Mouse (Mus musculus) bone marrow, adult 2 months (tissue): ENCODE results near the gene Olfr1025-ps1.

Experiments used
- CTCF ChIP-seq: fragments of 200-500 bp; IDR thresholded peaks from 2 replicates; pipeline ENCODE4 v1.5.1; 2011; ENCODE audit warnings: low read length, control low read depth; ENCODE audit not compliant: control insufficient read depth, insufficient read depth
- POLR2A ChIP-seq: fragments of 200-500 bp; IDR thresholded peaks from 2 replicates; pipeline ENCODE4 v1.6.1; 2011; ENCODE audit warnings: low read depth, mild to moderate bottlenecking, control low read depth, low read length, borderline replicate concordance; ENCODE audit not compliant: control insufficient read depth

GRCm38 (mm10) chr2:85904952-85905351 lies 10.0 kb upstream of the Olfr1025-ps1 start, which contains the start of gene Olfr1024:
- TF ChIP-seq CTCF (no peak), POLR2A (no peak)
